Mouse (Mus musculus): ENCODE results near the gene Spsb4. TPM values are rescaled to one million over a fixed set of nuclear protein-coding genes. Genes with fewer than 3 reads are reported as not detected.

Spsb4 gene
- polyA plus RNA-seq (2012; rRNA removed) = 4.1 and 5.0 TPM in 2 replicates

DNA sequence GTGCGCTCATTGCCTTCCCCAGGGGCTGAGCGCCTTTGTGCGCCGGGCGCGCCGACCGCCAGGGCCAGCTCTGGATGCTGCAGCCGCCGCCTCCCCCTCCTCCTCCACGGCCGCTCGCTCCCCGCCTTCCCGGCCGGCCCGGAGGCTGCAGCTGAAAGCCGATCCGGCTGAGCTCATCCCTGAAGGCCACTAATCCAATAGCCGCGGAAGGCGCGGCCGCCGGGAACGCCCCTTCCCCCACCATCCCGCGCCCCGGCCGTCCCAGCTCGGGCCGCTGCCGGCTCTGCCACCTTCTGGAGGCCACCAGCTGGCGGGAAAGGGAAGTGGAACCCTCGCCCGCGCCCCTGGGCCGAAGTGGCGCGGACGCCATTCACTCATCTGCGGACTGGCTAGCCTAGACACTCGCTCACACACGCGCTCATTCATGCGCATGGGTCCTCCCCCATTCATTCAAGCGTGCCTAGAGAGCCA lies at the start of gene Spsb4:
Spsb4 (minus strand) TSS at position 167 of the 471 bp plus-strand sequence.

Other genes with a start within 250 kb of the Spsb4 start
- gene Pxylp1, start 126.2 kb downstream of the Spsb4 start, polyA plus RNA-seq (2012; rRNA removed) = 27.1 and 29.5 TPM in 2 replicates
- gene Slc25a36, start 92.3 kb upstream of the Spsb4 start, polyA plus RNA-seq (2012; rRNA removed) = 9.5 TPM in 2 replicates